Mouse (Mus musculus) testis, adult 2 months (tissue): ENCODE data around the gene Lrp11.

Experiments
- CTCF ChIP-seq: fragments of 200-500 bp; IDR thresholded peaks from 2 replicates; pipeline ENCODE4 v1.5.1; 2012; ENCODE audit warnings: low read depth, mild to moderate bottlenecking, inconsistent platforms, low read length, moderate library complexity; ENCODE audit not compliant: control insufficient read depth, insufficient read depth, insufficient replicate concordance
- POLR2A ChIP-seq: fragments of 200-500 bp; IDR thresholded peaks from 2 replicates; pipeline ENCODE4 v1.6.1; 2012; ENCODE audit warnings: low read depth, mild to moderate bottlenecking, inconsistent platforms, low read length, moderate library complexity; ENCODE audit not compliant: control insufficient read depth

GRCm38 (mm10) chr10:7578002-7578401 lies 11.6 kb upstream of the Lrp11 start:
- TF ChIP-seq POLR2A (no peak), CTCF (no peak)
